Mouse (Mus musculus): Measurements from ENCODE around the gene Nvl.

The Nvl gene

DNA sequence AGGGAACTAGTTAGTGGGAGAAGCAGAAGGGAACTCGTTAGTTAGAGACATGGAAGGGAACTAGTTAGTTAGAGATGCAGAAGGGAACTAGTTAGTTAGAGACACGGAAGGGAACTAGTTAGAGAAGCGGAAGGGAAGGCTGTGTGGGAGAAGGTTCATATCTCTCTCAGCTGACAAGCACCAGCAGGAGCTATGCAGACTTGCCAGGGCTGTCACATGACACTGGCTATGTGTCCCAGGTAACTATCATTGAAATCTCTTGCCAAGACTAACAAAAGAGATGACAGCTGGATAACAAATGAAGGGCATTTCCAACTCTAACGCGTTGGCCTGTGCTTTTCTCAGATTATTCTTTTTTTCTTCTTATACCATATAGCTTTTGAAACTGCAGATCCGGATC, 79.4 kb downstream of the Nvl start:
- no peak for DNase-seq

- DNase-seq: no peak
Measured at GRCm38 (mm10) chr1:181063991-181064390, 80.0 kb downstream of the Nvl start.

GRCm38 (mm10) chr1:181061784-181062485, 82.1 kb downstream of the Nvl start:
- DNase-seq: no peak

GRCm38 (mm10) chr1:181052898-181053297, 91.1 kb downstream of the Nvl start:
- DNase-seq: no peak

DNA sequence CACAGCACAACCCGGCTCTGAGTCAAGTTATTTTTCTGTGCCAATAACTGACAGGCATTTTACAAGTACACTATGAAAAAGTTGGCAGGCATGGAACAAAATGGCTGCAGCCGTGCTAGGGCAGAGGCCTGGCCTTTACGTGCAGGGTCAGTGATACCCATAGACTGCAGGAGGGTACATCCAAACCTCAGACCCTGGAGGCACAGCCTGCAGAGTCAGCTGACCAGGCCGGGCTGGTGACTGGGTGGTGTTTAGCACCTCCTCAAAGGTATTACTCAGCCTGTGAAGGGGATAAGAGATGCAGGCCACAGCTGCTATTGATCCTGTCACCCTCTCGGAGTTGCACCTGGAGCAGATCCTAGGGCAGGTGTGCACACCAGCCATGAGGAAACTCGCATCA, 93.1 kb downstream of the Nvl start, which contains the start of gene 9130409I23Rik:
Gene 9130409I23Rik (plus strand): TSS at position 301 of the 400 bp plus-strand sequence.
- DNase-seq: no peak

GRCm38 (mm10) chr1:181049328-181049842, 94.6 kb downstream of the Nvl start:
- no peak for DNase-seq

DNA sequence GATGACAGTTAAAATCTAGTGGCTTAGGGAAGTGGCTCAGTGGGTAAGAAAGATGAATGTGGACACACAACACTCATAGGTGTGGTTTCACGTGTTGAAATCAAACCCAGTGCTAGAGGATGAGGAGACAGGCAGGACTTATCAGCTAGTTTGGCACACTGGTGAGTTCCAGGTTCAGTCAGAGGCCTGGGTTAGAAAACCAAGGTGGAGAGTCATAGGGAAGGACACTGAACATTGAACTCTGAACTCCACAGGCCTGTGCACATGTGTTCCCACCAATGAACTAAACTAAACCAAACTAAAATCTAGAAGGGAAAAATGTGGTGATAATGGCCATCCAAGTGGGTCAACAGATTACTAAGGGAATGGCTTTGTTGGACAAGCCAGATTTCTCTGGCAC, 96.5 kb downstream of the Nvl start:
- no peak for DNase-seq

DNA sequence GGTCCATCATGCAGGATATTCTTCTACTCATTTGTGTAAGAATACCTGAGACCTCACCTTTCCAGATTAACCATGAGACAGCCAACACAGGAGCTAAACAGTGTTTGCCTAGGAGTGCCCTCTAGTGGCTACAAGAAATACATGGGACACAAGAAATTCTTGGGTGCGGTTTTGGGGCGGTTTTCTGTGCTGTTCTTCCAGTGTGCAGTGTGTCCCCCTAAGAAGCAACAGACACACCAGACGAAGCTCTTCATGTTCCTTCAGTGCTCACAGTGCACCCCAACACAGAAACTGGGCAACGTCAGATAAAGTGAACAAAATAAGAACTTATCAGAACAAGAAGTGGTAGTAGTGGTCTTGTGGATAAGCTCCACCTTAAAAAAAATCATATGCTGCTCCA, 104.4 kb downstream of the Nvl start:
- DNase-seq: peak; percentile 53 to 57

DNA sequence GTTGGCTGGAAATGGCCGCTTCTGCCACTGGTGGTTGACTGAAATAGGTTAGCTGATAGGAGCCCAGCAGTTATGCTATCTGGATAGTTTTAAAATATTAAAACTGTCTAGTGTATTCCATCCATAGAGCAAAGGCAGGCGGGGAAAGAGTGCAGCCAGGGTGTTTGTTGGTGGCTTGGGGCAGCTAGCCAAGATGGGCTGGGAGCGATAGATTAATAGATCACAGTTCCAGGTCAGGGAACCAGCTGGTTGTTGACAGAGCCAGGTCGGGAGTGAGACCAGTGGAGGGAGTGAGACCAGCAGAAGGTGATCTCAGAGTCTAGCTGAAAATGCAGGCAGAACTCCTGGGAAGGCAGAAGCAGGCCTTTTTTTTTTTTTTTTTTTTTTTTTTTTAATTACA, 106.4 kb downstream of the Nvl start:
- DNase-seq: no peak

All from B cell, adult 2 months (primary cell).